Mouse (Mus musculus) C2C12 (cell line): ENCODE results near the gene Ndufa12. TPM values are rescaled to one million over a fixed set of nuclear protein-coding genes. Genes with fewer than 3 reads are reported as not detected.

ENCODE experiments used
- H3K27me3 ChIP-seq: one replicate; pipeline ENCODE4 v1.6.1; 2011; ENCODE audit not compliant: control insufficient read depth, insufficient read depth, insufficient read length
- H3K36me3 ChIP-seq: one replicate; pipeline ENCODE4 v1.6.1; 2011; ENCODE audit not compliant: control insufficient read depth, insufficient read depth
- H3K4me3 ChIP-seq: one replicate; pipeline ENCODE4 v1.5.1; 2011; ENCODE audit warnings: mild to moderate bottlenecking, control low read depth; ENCODE audit not compliant: poor library complexity, insufficient read depth, severe bottlenecking
- H3K79me2 ChIP-seq: one replicate; pipeline ENCODE4 v1.6.1; 2011; ENCODE audit not compliant: control insufficient read depth, insufficient read depth
- H3K79me3 ChIP-seq: one replicate; pipeline ENCODE4 v1.6.1; 2011; ENCODE audit warnings: low read depth, control low read depth
- H3ac ChIP-seq: one replicate; pipeline ENCODE3; 2011; ENCODE audit warnings: low read depth; ENCODE audit not compliant: control insufficient read depth, insufficient read length
- CEBPB ChIP-seq: IDR thresholded peaks from one replicate; pipeline ENCODE4 v1.6.1; 2011; ENCODE audit warnings: low read depth, mild to moderate bottlenecking, control low read depth, moderate library complexity
- CTCF ChIP-seq: IDR thresholded peaks from one replicate; pipeline ENCODE4 v1.5.1; 2011; ENCODE audit not compliant: control insufficient read depth, insufficient read depth, insufficient read length
- FOSL1 ChIP-seq: IDR thresholded peaks from one replicate; pipeline ENCODE4 v1.8.0; 2011; ENCODE audit warnings: mild to moderate bottlenecking, low read length; ENCODE audit not compliant: poor library complexity, insufficient read depth, severe bottlenecking
- MAX ChIP-seq: IDR thresholded peaks from one replicate; pipeline ENCODE4 v1.6.1; 2011; ENCODE audit warnings: mild to moderate bottlenecking, control low read depth
- MYOD1 ChIP-seq: IDR thresholded peaks from one replicate; pipeline ENCODE4 v1.6.1; 2011; ENCODE audit warnings: low read depth; ENCODE audit not compliant: control insufficient read depth, insufficient read length
- MYOG ChIP-seq: IDR thresholded peaks from one replicate; pipeline ENCODE4 v1.6.1; 2011; ENCODE audit not compliant: control insufficient read depth, insufficient read length; ENCODE audit errors: extremely low read depth
- USF1 ChIP-seq: IDR thresholded peaks from one replicate; pipeline ENCODE4 v1.6.1; 2011; ENCODE audit warnings: low read depth, mild to moderate bottlenecking, control low read depth, moderate library complexity
- long read RNA-seq, 2 experiments: library from polyadenylated mRNA; unstranded; transcript quantifications; one replicate each; pipeline ENCODE4 v2.0.0; 2019 to 2020
- polyA plus RNA-seq: library from polyadenylated mRNA; unstranded; fragments of >200 nt; fragmentation: generic; extraction: Trizol; gene quantifications from one replicate; pipeline ENCODE4 v1.2.1, GENCODE M21; 2012; ENCODE audit warnings: missing spikeins

The Ndufa12 gene
- 364 TPM for polyA plus RNA-seq
- long read RNA-seq, experiment 1, transcript Ndufa12-201 (4 exons, 1,110 nt) = major isoform, 295 of 315 reads
- long read RNA-seq, experiment 1, partial matches to known transcripts = 8 of 315 reads
- long read RNA-seq, experiment 1, other reads (novel, unspliced or antisense) = 12 of 315 reads
- long read RNA-seq, experiment 2, transcript Ndufa12-201 (4 exons, 1,110 nt) = major isoform, 35 of 36 reads
- long read RNA-seq, experiment 2, partial matches to known transcripts = 0 of 36 reads
- long read RNA-seq, experiment 2, other reads (novel, unspliced or antisense) = 1 of 36 reads

DNA sequence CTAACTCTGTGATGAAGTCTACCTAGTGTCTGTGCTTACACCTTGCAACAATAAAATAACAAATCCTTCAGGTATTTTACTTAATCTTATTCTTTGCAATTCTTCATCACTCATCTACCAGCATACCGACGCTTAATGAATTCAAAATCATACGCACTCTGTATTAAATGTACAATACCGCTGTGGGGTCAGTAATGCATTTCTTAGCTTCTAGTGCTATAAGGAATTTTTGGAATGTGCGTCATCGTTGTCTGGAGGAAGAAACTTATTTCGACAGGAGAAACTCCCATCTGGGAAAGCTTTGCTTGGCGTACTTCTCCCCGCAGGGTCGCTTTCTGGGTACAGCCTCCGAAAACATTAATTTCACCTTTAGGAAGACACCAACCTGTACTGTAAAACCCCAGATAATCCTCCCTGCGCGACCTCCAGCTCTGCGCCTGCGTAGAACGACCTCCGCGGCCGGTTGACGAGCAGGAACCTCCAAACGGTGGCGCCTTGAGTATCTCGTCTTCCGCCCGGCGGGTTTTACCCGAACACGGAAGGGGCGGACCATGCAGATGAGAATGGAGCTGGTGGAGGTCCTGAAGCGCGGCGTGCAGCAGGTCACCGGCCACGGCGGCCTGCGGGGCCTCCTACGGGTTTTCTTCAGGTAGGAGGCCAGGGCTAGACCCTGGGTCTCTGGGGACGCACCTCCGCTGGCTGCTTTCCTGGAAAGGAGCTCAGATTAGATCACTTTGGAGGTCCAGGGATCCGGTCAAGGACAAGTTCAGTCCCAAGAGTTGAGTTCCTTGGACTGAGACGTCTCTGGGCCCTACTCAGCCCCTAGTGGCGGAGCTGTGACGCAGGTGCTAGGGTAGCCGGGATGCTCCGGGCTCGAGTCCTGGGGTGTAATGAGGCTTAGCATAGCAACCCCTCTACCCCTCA lies at the start of gene Ndufa12:
Gene Ndufa12 (plus strand): TSS at position 239 of the 924 bp plus-strand sequence.
- peaks cover 24% of the 10 kb centered on the region for H3K79me3 ChIP-seq
- peaks cover 28% of the 10 kb centered on the region for H3K36me3 ChIP-seq
- no peaks in the 10 kb centered on the region for H3K27me3 ChIP-seq
- peak within 1 kb of the TSS; percentile 87 for H3ac ChIP-seq
- H3K4me3 ChIP-seq = peak within 1 kb of the TSS; percentile 65
- no peak for TF ChIP-seq MYOD1
- peak; percentile 73 for TF ChIP-seq MAX
- no peak for TF ChIP-seq CTCF
- no peak for TF ChIP-seq CEBPB
- no peak for TF ChIP-seq FOSL1
- H3K79me2 ChIP-seq = peaks cover 44% of the 10 kb centered on the region

DNA sequence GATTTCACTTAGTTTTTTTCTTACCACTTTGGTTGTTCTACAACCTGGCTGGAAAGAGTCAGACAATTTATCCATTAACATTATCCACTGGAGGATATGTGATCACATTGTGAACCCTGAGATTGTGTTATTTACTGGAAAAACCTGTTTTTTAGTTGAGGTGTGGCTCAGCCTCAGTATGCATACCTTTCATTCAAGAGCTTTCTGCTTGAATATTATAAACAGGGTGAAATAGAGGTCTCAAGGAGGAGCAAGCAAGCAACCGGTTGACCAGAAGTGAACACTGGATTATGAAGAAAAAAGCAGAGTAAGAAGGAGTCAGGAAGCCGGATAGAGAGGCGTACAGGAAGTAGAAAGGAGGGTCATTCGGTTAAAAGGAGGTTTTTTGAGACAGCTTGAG lies 47.0 kb upstream of the Ndufa12 start:
- H3K79me3 ChIP-seq = peaks cover 18% of the 10 kb centered on the region
- no peak overlapping the region for H3K4me3 ChIP-seq
- H3ac ChIP-seq = no peak overlapping the region
- H3K36me3 ChIP-seq = no peaks in the 10 kb centered on the region
- TF ChIP-seq FOSL1 (no peak), MYOD1 (no peak), CEBPB (no peak), MYOG (no peak), MAX (no peak), CTCF (no peak), USF1 (no peak)
- peaks cover 53% of the 10 kb centered on the region for H3K79me2 ChIP-seq
- H3K27me3 ChIP-seq = no peaks in the 10 kb centered on the region

DNA sequence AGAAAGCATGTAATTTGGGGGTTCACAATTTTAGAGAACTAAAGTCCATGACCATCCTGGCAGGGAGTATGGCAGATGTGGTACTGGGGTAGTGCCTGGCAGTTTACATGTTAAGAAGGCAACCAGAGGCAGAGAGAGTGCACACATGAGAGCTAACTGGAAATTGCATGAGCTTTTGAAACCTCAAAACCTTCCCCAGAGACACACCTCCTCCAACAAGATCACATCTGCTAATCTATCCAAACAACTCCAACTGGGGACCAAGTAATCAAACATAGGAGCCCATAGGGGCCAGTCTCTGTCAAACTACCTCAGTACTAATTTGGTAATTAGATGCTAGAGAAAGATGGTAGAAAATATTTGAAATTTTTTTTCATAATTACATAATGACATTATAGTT lies 44.7 kb upstream of the Ndufa12 start:
- peaks cover 16% of the 10 kb centered on the region for H3K36me3 ChIP-seq
- no peak for TF ChIP-seq CTCF
- TF ChIP-seq USF1 = no peak
- TF ChIP-seq MAX = no peak
- TF ChIP-seq CEBPB = no peak
- no peak for TF ChIP-seq FOSL1
- TF ChIP-seq MYOG = no peak
- H3ac ChIP-seq = no peak overlapping the region
- H3K79me3 ChIP-seq = peaks cover 16% of the 10 kb centered on the region
- H3K27me3 ChIP-seq = no peaks in the 10 kb centered on the region
- no peak overlapping the region for H3K4me3 ChIP-seq
- H3K79me2 ChIP-seq = peaks cover 40% of the 10 kb centered on the region

DNA sequence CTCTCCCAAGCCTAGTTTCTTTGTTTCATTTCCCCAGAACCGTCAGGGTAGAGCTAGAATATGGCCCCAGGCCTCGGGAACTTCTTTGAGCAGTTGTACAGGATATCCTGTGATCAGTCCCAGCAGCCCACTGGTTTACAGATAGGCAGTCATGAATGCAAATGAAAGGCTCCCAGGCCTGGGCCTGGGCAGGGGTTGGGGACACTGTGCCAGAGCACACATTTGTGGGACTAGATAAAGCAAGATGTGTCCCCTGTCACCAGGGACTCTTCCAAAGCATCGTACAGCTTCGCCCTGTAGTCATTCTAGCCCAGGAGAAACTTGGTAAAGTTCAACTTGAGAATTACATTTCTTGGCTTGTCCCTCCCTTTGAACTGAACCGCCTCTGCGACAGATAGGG lies 39.6 kb upstream of the Ndufa12 start:
- TF ChIP-seq USF1 (no peak), CTCF (no peak), MYOD1 (no peak), MAX (no peak), FOSL1 (no peak), CEBPB (no peak), MYOG (no peak)
- H3K79me2 ChIP-seq = peaks cover 7% of the 10 kb centered on the region
- no peak overlapping the region for H3ac ChIP-seq
- no peak overlapping the region for H3K4me3 ChIP-seq
- H3K27me3 ChIP-seq = no peaks in the 10 kb centered on the region
- peaks cover 49% of the 10 kb centered on the region for H3K36me3 ChIP-seq
- H3K79me3 ChIP-seq = peaks cover 2% of the 10 kb centered on the region

DNA sequence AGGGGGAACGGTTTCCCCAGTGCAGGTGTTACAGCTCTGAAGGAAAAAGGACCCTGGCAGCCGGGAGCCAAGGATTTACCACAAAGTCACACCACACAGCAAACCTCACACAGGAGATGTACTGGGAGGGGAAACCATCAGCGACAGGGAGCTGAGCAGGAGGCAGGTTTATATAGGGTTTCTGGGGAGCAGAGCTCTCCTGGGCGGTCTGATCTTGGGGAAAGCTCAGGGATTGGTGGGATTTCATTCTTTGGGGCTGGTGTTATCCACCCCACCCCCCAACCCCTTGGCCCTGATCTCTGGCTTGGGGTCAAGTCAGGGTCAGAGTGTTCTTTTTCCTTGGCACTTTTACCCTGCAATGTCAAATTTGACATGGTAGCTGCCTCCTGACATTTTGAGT lies 39.1 kb upstream of the Ndufa12 start:
- no peak for TF ChIP-seq MYOG
- TF ChIP-seq MAX = no peak
- no peak for TF ChIP-seq CEBPB
- TF ChIP-seq USF1 = no peak
- no peak for TF ChIP-seq MYOD1
- no peak for TF ChIP-seq FOSL1
- no peak for TF ChIP-seq CTCF
- Histone ChIP-seq H3K36me3 (peaks cover 53% of the 10 kb centered on the region), H3K27me3 (no peaks in the 10 kb centered on the region), H3ac (no peak overlapping the region), H3K79me2 (peaks cover 3% of the 10 kb centered on the region), H3K79me3 (peaks cover 2% of the 10 kb centered on the region), H3K4me3 (no peak overlapping the region)
